Mouse (Mus musculus): ENCODE measurements around the gene Gm26620.

- TF ChIP-seq CTCF (conservative IDR thresholded peaks at IDR 0.05; ENCODE audit: low read length) (no peak), POU5F1 (IDR thresholded peaks at IDR 0.05; ENCODE audit: borderline replicate concordance, low read length) (no peak)
Measured at GRCm38 (mm10) chr1:170934383-170934782, 49.5 kb downstream of the Gm26620 start.

All from E14TG2a.4 (cell line).